Mouse (Mus musculus): ENCODE measurements around the gene Ints3.

DNA sequence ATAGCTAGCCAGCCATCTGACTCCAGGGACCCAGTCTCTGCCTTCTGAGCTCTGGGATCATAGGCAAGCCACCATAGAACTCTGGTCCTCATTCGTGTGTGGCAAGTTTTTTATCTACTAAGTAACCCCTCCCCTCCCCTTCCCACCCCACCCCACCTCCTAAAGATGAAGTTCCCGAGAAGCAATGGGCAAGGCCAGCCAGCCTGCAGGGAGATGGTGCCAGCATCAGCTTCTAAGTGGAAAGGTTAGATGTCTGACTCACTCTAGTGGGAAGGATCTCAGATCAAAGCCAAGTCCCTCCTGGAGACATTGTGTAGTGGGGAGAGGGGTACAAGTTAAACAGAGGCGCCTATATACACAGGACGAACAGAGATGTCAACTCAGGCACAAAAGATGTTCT is 42.4 kb downstream of the Ints3 start:
- TF ChIP-seq CTCF (conservative IDR thresholded peaks at IDR 0.05; ENCODE audit: insufficient read depth, insufficient read length, low read depth, low read length) (no peak), POLR2A (IDR thresholded peaks at IDR 0.05; ENCODE audit: low read depth, low read length) (no peak)

All from kidney, adult 2 months (tissue).